8 mouse cellular contexts compared by ENCODE assay signal in genomic region chr4:109977148-109978067, GRCm38 (mm10). TPM values are rescaled to one million over a fixed set of nuclear protein-coding genes. Genes with fewer than 3 reads are reported as not detected.
DNase-seq lines count a peak whose midpoint lies in the region; ATAC-seq and TF ChIP-seq lines count a peak whose summit lies in the region.

Dmrta2 (plus strand) TSS chr4:109978053.

- intact Hi-C loops in heart, postnatal 25 days (cut with DNase I) = no loop called here

- under 1% methylated on average over 64 of the region's 64 CpGs for WGBS in forebrain, embryonic 10.5 days
- WGBS in intestine, postnatal 0 days = under 1% methylated on average over 64 of the region's 64 CpGs

- peak within 1 kb of the TSS; percentile 56 for H3K4me2 ChIP-seq in intestine, postnatal 0 days (replicated peaks; ENCODE audit: low read depth)

- peak; percentile 92 for DNase-seq in heart, adult 11 months
- DNase-seq in heart, postnatal 25 days (ENCODE audit: low spot score) = no peak
- DNase-seq in forebrain, embryonic 10.5 days (ENCODE audit: extremely low spot score, low spot score) = peak; percentile 92
- peak; percentile 89 for DNase-seq in neural tube, embryonic 10.5 days (ENCODE audit: extremely low spot score, low spot score)
- DNase-seq in ovary, postnatal 14 days (ENCODE audit: low spot score) = no peak

- TF ChIP-seq POLR2A in ES-Bruce4 (IDR thresholded peaks at IDR 0.05; ENCODE audit: insufficient read depth, low read length) = no peak

- ATAC-seq in intestine, postnatal 0 days = no peak; the same call in 1 of the 2 replicates
- no peak for ATAC-seq in megakaryocyte-erythroid progenitor cell, adult 5-6 weeks (replicated peaks; ENCODE audit: low FRiP score, low TSS enrichment, poor library complexity, severe bottlenecking)

- TF ChIP-seq CTCF in ES-Bruce4 (IDR thresholded peaks at IDR 0.05; ENCODE audit: low read depth, low read length) = no peak
- TF ChIP-seq CTCF in intestine, postnatal 0 days (IDR thresholded peaks at IDR 0.05; ENCODE audit: low read depth) = no peak

- no peaks in the 10 kb centered on the region for H3K4me1 ChIP-seq in ES-Bruce4 (ENCODE audit: control insufficient read depth, insufficient read depth, low read length)
- peaks cover 71% of the 10 kb centered on the region for H3K4me1 ChIP-seq in forebrain, embryonic 10.5 days
- H3K4me1 ChIP-seq in intestine, postnatal 0 days (replicated peaks; ENCODE audit: control insufficient read depth, insufficient read depth, low read length) = no peaks in the 10 kb centered on the region

- H3K36me3 ChIP-seq in ES-Bruce4 (ENCODE audit: control insufficient read depth, insufficient read depth, low read length, poor library complexity, severe bottlenecking) = no peaks in the 10 kb centered on the region
- H3K36me3 ChIP-seq in forebrain, embryonic 10.5 days (replicated peaks) = peaks cover 29% of the 10 kb centered on the region
- no peaks in the 10 kb centered on the region for H3K36me3 ChIP-seq in intestine, postnatal 0 days (ENCODE audit: control insufficient read depth, insufficient read depth)

- H3K9ac ChIP-seq in ES-Bruce4 (ENCODE audit: low read depth, poor library complexity, severe bottlenecking) = peak within 1 kb of the TSS; percentile 69
- H3K9ac ChIP-seq in intestine, postnatal 0 days (ENCODE audit: low read depth, low read length) = no peak within 1 kb of the TSS

- peaks cover 42% of the 10 kb centered on the region for H3K27me3 ChIP-seq in ES-Bruce4 (ENCODE audit: control insufficient read depth, insufficient read depth, low read length, poor library complexity, severe bottlenecking)
- peaks cover 100% of the 10 kb centered on the region for H3K27me3 ChIP-seq in forebrain, embryonic 10.5 days (ENCODE audit: poor library complexity, severe bottlenecking)
- H3K27me3 ChIP-seq in intestine, postnatal 0 days (replicated peaks; ENCODE audit: control insufficient read depth, insufficient read depth, low read length) = peaks cover 93% of the 10 kb centered on the region

- no peak within 1 kb of the TSS for H3K27ac ChIP-seq in ES-Bruce4 (ENCODE audit: insufficient read depth, low read length)
- H3K27ac ChIP-seq in forebrain, embryonic 10.5 days = peak within 1 kb of the TSS; percentile 98
- H3K27ac ChIP-seq in intestine, postnatal 0 days (ENCODE audit: low read depth, low read length) = no peak within 1 kb of the TSS

- H3K4me3 ChIP-seq in ES-Bruce4 (ENCODE audit: low read depth, low read length) = peak within 1 kb of the TSS; percentile 67
- peak within 1 kb of the TSS; percentile 85 for H3K4me3 ChIP-seq in forebrain, embryonic 10.5 days
- peak within 1 kb of the TSS; percentile 36 for H3K4me3 ChIP-seq in intestine, postnatal 0 days (ENCODE audit: low read depth, low read length)

- TF ChIP-seq EP300 in ES-Bruce4 (IDR thresholded peaks at IDR 0.05; ENCODE audit: insufficient read depth, low read depth, low read length) = no peak

- H3K9me3 ChIP-seq in ES-Bruce4 (replicated peaks; ENCODE audit: control insufficient read depth, insufficient read depth, low read length, poor library complexity, severe bottlenecking) = no peaks in the 10 kb centered on the region
- H3K9me3 ChIP-seq in forebrain, embryonic 10.5 days = 0 out of 2 replicates have a peak, but pooled peaks cover 3% of the 10 kb centered on the region
- no peaks in the 10 kb centered on the region for H3K9me3 ChIP-seq in intestine, postnatal 0 days (ENCODE audit: control insufficient read depth)

RNA-seq across cellular contexts. Expression of gene Dmrta2, which starts in this region (rescaled TPM):
- total RNA-seq in heart, postnatal 25 days (2021) = under 1 TPM in 1 of 2 experiments, not detected in 1; 0.10 TPM
- polyA plus RNA-seq in ES-Bruce4 (2011; ENCODE audit: insufficient read depth, insufficient read length, low read depth, missing spikeins) = 0.75 and 0.84 TPM in 2 replicates
- 5.6 and 7.0 TPM in 2 replicates for polyA plus RNA-seq in forebrain, embryonic 10.5 days (2016; fragmentation: Nextera tagmentation; extraction: Ambion mirVana)
- polyA plus RNA-seq in intestine, postnatal 0 days (2015; fragmentation: Nextera tagmentation; extraction: Ambion mirVana) = not detected in 2 replicates
- not detected in 2 replicates for total RNA-seq in megakaryocyte-erythroid progenitor cell, adult 5-6 weeks (2014; fragmentation: Nextera tagmentation)
- 0.23 TPM in 1 of 2 replicates, not detected in the other for total RNA-seq in megakaryocyte-erythroid progenitor cell, adult 5-6 weeks (2017)

Comparison
In these comparisons a context has a peak if more than half of its experiments do, and no peak if none do; other contexts are left out.
1. DNase-seq: peak in heart, adult 11 months (single experiment), forebrain, embryonic 10.5 days (single experiment) and neural tube, embryonic 10.5 days (single experiment); none in heart, postnatal 25 days (single experiment) and ovary, postnatal 14 days (single experiment).
2. Peak in every context shown above with its lines, with median percentiles within 50 percentile points of each other: H3K4me3 ChIP-seq.